Mouse (Mus musculus): ENCODE data around the gene Cacna1d.

DNA sequence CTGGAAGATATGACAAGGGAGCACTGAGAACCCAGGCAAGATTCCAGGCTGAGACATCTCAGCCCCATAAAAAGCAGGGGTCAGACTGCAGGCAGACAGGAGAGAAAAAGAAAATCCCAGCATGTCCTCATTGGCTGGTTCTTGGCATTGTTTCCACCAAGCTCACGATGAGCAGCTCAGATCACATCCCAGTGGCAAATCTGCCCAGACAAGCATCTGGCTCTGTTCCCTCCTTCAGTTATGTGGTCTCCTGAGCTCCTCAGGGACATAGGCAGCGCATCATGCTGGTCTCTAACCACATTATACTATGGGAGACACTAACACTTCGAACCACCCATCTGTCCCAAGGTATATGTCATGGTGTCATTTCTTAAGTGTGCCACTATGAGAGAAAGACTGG, 422.7 kb downstream of the Cacna1d start:
- TF ChIP-seq CTCF (IDR thresholded peaks at IDR 0.05; ENCODE audit: low read depth) (no peak), EP300 (IDR thresholded peaks at IDR 0.05; ENCODE audit: low read depth) (no peak)

All from heart, postnatal 0 days (tissue).